Mouse (Mus musculus): ENCODE results near the gene Nus1. TPM values are rescaled to one million over a fixed set of nuclear protein-coding genes. Genes with fewer than 3 reads are reported as not detected.

Nus1 gene
- polyA plus RNA-seq, 1 experiment: 49.1 TPM

GRCm38 (mm10) chr10:52388922-52389430, 28.4 kb upstream of the Nus1 start, which contains the start of gene Nepn:
TSS of gene Nepn (plus strand) at chr10:52388972.
- Histone ChIP-seq H3K9me3 (replicated peaks; ENCODE audit: control insufficient read depth, insufficient read depth, low read length, poor library complexity, severe bottlenecking) (no peaks in the 10 kb centered on the region), H3K4me1 (ENCODE audit: control insufficient read depth, insufficient read depth, low read length) (no peaks in the 10 kb centered on the region), H3K27ac (ENCODE audit: insufficient read depth, low read length) (no peak within 1 kb of the TSS), H3K4me3 (ENCODE audit: low read depth, low read length) (no peak within 1 kb of the TSS), H3K9ac (ENCODE audit: low read depth, poor library complexity, severe bottlenecking) (no peak within 1 kb of the TSS), H3K36me3 (ENCODE audit: control insufficient read depth, insufficient read depth, low read length, poor library complexity, severe bottlenecking) (no peaks in the 10 kb centered on the region), H3K27me3 (ENCODE audit: control insufficient read depth, insufficient read depth, low read length, poor library complexity, severe bottlenecking) (no peaks in the 10 kb centered on the region)
- TF ChIP-seq CTCF (IDR thresholded peaks at IDR 0.05; ENCODE audit: low read depth, low read length) (no peak), EP300 (IDR thresholded peaks at IDR 0.05; ENCODE audit: insufficient read depth, low read depth, low read length) (no peak), POLR2A (IDR thresholded peaks at IDR 0.05; ENCODE audit: insufficient read depth, low read length) (no peak)

- Histone ChIP-seq H3K4me1 (ENCODE audit: control insufficient read depth, insufficient read depth, low read length) (no peaks in the 10 kb centered on the region), H3K27ac (ENCODE audit: insufficient read depth, low read length) (no peak overlapping the region), H3K9me3 (replicated peaks; ENCODE audit: control insufficient read depth, insufficient read depth, low read length, poor library complexity, severe bottlenecking) (no peaks in the 10 kb centered on the region), H3K36me3 (ENCODE audit: control insufficient read depth, insufficient read depth, low read length, poor library complexity, severe bottlenecking) (no peaks in the 10 kb centered on the region), H3K9ac (ENCODE audit: low read depth, poor library complexity, severe bottlenecking) (no peak overlapping the region), H3K4me3 (ENCODE audit: low read depth, low read length) (no peak overlapping the region), H3K27me3 (ENCODE audit: control insufficient read depth, insufficient read depth, low read length, poor library complexity, severe bottlenecking) (no peaks in the 10 kb centered on the region)
- TF ChIP-seq CTCF (IDR thresholded peaks at IDR 0.05; ENCODE audit: low read depth, low read length) (no peak), POLR2A (IDR thresholded peaks at IDR 0.05; ENCODE audit: insufficient read depth, low read length) (no peak), EP300 (IDR thresholded peaks at IDR 0.05; ENCODE audit: insufficient read depth, low read depth, low read length) (no peak)
Observed at GRCm38 (mm10) chr10:52389438-52389837, 27.9 kb upstream of the Nus1 start.

GRCm38 (mm10) chr10:52391208-52391607, 26.1 kb upstream of the Nus1 start:
- Histone ChIP-seq H3K9ac (ENCODE audit: low read depth, poor library complexity, severe bottlenecking) (no peak overlapping the region), H3K9me3 (replicated peaks; ENCODE audit: control insufficient read depth, insufficient read depth, low read length, poor library complexity, severe bottlenecking) (no peaks in the 10 kb centered on the region), H3K27ac (ENCODE audit: insufficient read depth, low read length) (no peak overlapping the region), H3K36me3 (ENCODE audit: control insufficient read depth, insufficient read depth, low read length, poor library complexity, severe bottlenecking) (no peaks in the 10 kb centered on the region), H3K4me1 (ENCODE audit: control insufficient read depth, insufficient read depth, low read length) (no peaks in the 10 kb centered on the region), H3K4me3 (ENCODE audit: low read depth, low read length) (no peak overlapping the region), H3K27me3 (ENCODE audit: control insufficient read depth, insufficient read depth, low read length, poor library complexity, severe bottlenecking) (no peaks in the 10 kb centered on the region)
- no peak for TF ChIP-seq POLR2A (IDR thresholded peaks at IDR 0.05; ENCODE audit: insufficient read depth, low read length)
- no peak for TF ChIP-seq EP300 (IDR thresholded peaks at IDR 0.05; ENCODE audit: insufficient read depth, low read depth, low read length)
- no peak for TF ChIP-seq CTCF (IDR thresholded peaks at IDR 0.05; ENCODE audit: low read depth, low read length)

GRCm38 (mm10) chr10:52396647-52397046, 20.7 kb upstream of the Nus1 start:
- no peak overlapping the region for H3K9ac ChIP-seq (ENCODE audit: low read depth, poor library complexity, severe bottlenecking)
- no peaks in the 10 kb centered on the region for H3K36me3 ChIP-seq (ENCODE audit: control insufficient read depth, insufficient read depth, low read length, poor library complexity, severe bottlenecking)
- H3K4me3 ChIP-seq (ENCODE audit: low read depth, low read length): no peak overlapping the region
- H3K27ac ChIP-seq (ENCODE audit: insufficient read depth, low read length): no peak overlapping the region
- TF ChIP-seq EP300 (IDR thresholded peaks at IDR 0.05; ENCODE audit: insufficient read depth, low read depth, low read length) (no peak), CTCF (IDR thresholded peaks at IDR 0.05; ENCODE audit: low read depth, low read length) (no peak), POLR2A (IDR thresholded peaks at IDR 0.05; ENCODE audit: insufficient read depth, low read length) (no peak)
- H3K4me1 ChIP-seq (ENCODE audit: control insufficient read depth, insufficient read depth, low read length): no peaks in the 10 kb centered on the region
- no peaks in the 10 kb centered on the region for H3K9me3 ChIP-seq (replicated peaks; ENCODE audit: control insufficient read depth, insufficient read depth, low read length, poor library complexity, severe bottlenecking)
- no peaks in the 10 kb centered on the region for H3K27me3 ChIP-seq (ENCODE audit: control insufficient read depth, insufficient read depth, low read length, poor library complexity, severe bottlenecking)

- Histone ChIP-seq H3K4me1 (ENCODE audit: control insufficient read depth, insufficient read depth, low read length) (no peaks in the 10 kb centered on the region), H3K9ac (ENCODE audit: low read depth, poor library complexity, severe bottlenecking) (no peak overlapping the region), H3K27me3 (ENCODE audit: control insufficient read depth, insufficient read depth, low read length, poor library complexity, severe bottlenecking) (no peaks in the 10 kb centered on the region), H3K4me3 (ENCODE audit: low read depth, low read length) (no peak overlapping the region), H3K36me3 (ENCODE audit: control insufficient read depth, insufficient read depth, low read length, poor library complexity, severe bottlenecking) (no peaks in the 10 kb centered on the region), H3K9me3 (replicated peaks; ENCODE audit: control insufficient read depth, insufficient read depth, low read length, poor library complexity, severe bottlenecking) (no peaks in the 10 kb centered on the region), H3K27ac (ENCODE audit: insufficient read depth, low read length) (no peak overlapping the region)
- TF ChIP-seq CTCF (IDR thresholded peaks at IDR 0.05; ENCODE audit: low read depth, low read length) (no peak), POLR2A (IDR thresholded peaks at IDR 0.05; ENCODE audit: insufficient read depth, low read length) (no peak), EP300 (IDR thresholded peaks at IDR 0.05; ENCODE audit: insufficient read depth, low read depth, low read length) (no peak)
Observed at GRCm38 (mm10) chr10:52398715-52399114, 18.6 kb upstream of the Nus1 start.

- H3K9ac ChIP-seq (ENCODE audit: low read depth, poor library complexity, severe bottlenecking): no peak overlapping the region
- TF ChIP-seq EP300 (IDR thresholded peaks at IDR 0.05; ENCODE audit: insufficient read depth, low read depth, low read length): no peak
- TF ChIP-seq CTCF (IDR thresholded peaks at IDR 0.05; ENCODE audit: low read depth, low read length): no peak
- TF ChIP-seq POLR2A (IDR thresholded peaks at IDR 0.05; ENCODE audit: insufficient read depth, low read length): no peak
- no peak overlapping the region for H3K27ac ChIP-seq (ENCODE audit: insufficient read depth, low read length)
- H3K4me1 ChIP-seq (ENCODE audit: control insufficient read depth, insufficient read depth, low read length): no peaks in the 10 kb centered on the region
- H3K9me3 ChIP-seq (replicated peaks; ENCODE audit: control insufficient read depth, insufficient read depth, low read length, poor library complexity, severe bottlenecking): no peaks in the 10 kb centered on the region
- no peak overlapping the region for H3K4me3 ChIP-seq (ENCODE audit: low read depth, low read length)
- H3K36me3 ChIP-seq (ENCODE audit: control insufficient read depth, insufficient read depth, low read length, poor library complexity, severe bottlenecking): no peaks in the 10 kb centered on the region
- no peaks in the 10 kb centered on the region for H3K27me3 ChIP-seq (ENCODE audit: control insufficient read depth, insufficient read depth, low read length, poor library complexity, severe bottlenecking)
Observed at GRCm38 (mm10) chr10:52399722-52400121, 17.6 kb upstream of the Nus1 start.

Data from ES-Bruce4 (cell line).